Comparison of ENCODE assay signal across 9 mouse cellular contexts in the genomic region with DNA sequence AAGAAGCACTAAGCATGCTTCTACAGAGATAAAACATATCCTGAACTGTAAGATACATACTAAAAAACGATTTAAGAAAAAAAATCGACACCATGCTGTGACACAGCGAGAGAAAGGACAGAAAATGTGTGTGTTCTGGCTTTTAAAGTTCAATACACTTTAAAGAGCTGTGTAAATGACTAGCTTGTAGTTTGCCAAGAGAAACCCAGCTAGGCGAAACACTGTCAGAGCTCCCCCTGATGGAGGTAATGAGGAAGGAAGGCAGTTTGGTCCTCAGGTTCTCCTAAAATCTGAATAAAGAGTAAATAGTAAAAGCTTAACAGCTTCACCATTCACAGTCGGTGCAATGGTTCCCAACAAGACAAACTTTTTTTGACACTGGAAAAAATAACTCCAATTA.
DNase-seq lines count a peak whose midpoint lies in the region; ATAC-seq lines count a peak whose summit lies in the region.
"Had no signal": no experiment of that assay in that cellular context is flagged by ENCODE, and none has a peak within 500 bp of the region (broad histone marks: within the 10 kb centered on the region; RNA-seq: fewer than 3 reads in every experiment).

No protein-coding gene starts in this region.

- H3K9me3 ChIP-seq in liver, embryonic 11.5 days (ENCODE audit: control insufficient read depth, low read length), result no peaks in the 10 kb centered on the region
- H3K9me3 ChIP-seq: G1E had no signal

- H3K27ac ChIP-seq in liver, embryonic 11.5 days (ENCODE audit: low read depth, low read length), result no peak overlapping the region

- WGBS in liver, embryonic 11.5 days, result 12% methylated on average over 5 of the region's 5 CpGs

- intact Hi-C loops in left cerebral cortex, postnatal 4 days (cut with DNase I), result no loop called here

- H3K4me3 ChIP-seq in liver, embryonic 11.5 days (ENCODE audit: low read depth, low read length), result no peak overlapping the region

- no peak overlapping the region for H3K4me2 ChIP-seq in liver, embryonic 11.5 days

- no peaks in the 10 kb centered on the region for H3K27me3 ChIP-seq in liver, embryonic 11.5 days (replicated peaks; ENCODE audit: control insufficient read depth, insufficient read depth, low read length)

- ATAC-seq in liver, embryonic 11.5 days (replicated peaks; ENCODE audit: low FRiP score), result no peak

- peak; percentile 3 to 32 for DNase-seq in heart, adult 18-20 months
- no peak for DNase-seq in heart, adult 11 months
- peak; percentile 54 for DNase-seq in NIH3T3 (ENCODE audit: low read depth)
- DNase-seq in embryo, embryonic 9.5 days (ENCODE audit: extremely low spot score), result peak; percentile 39
- peak; percentile 4 to 16 for DNase-seq in kidney, adult 8-10 months
- DNase-seq in left cerebral cortex, postnatal 4 days, result peak; percentile 19
- DNase-seq in telencephalon, adult 2 months (ENCODE audit: low read depth, low spot score), result peak; percentile 60
- no peak for DNase-seq in liver, embryonic 11.5 days (ENCODE audit: low spot score)

- H3K9ac ChIP-seq in liver, embryonic 11.5 days (ENCODE audit: low read depth, low read length), result no peak overlapping the region

- no peaks in the 10 kb centered on the region for H3K4me1 ChIP-seq in liver, embryonic 11.5 days (replicated peaks; ENCODE audit: control insufficient read depth, insufficient read depth, low read length)

- no peaks in the 10 kb centered on the region for H3K36me3 ChIP-seq in liver, embryonic 11.5 days (ENCODE audit: control insufficient read depth, insufficient read depth, low read length)
- H3K36me3 ChIP-seq: G1E had no signal

Comparison
In these comparisons a context has a peak if more than half of its experiments do, and no peak if none do; other contexts are left out.
1. DNase-seq: peak in heart, adult 18-20 months (2 of 2), NIH3T3 (single experiment), embryo, embryonic 9.5 days (single experiment), kidney, adult 8-10 months (2 of 2), left cerebral cortex, postnatal 4 days (single experiment) and telencephalon, adult 2 months (single experiment); none in heart, adult 11 months (single experiment) and liver, embryonic 11.5 days (single experiment).